Mouse (Mus musculus): ENCODE data around the gene Cox5b. TPM values are rescaled to one million over a fixed set of nuclear protein-coding genes. Genes with fewer than 3 reads are reported as not detected.

The Cox5b gene
- polyA plus RNA-seq, 1 experiment from 2014 or later = 506 TPM

- no peak overlapping the region for H3K4me2 ChIP-seq
- H3K27ac ChIP-seq = no peak overlapping the region
- H3K9me3 ChIP-seq = no peaks in the 10 kb centered on the region
- no peak for ATAC-seq (ENCODE audit: borderline replicate concordance, extremely low read depth, low FRiP score, low TSS enrichment)
- WGBS = 73% methylated on average over 4 of the region's 4 CpGs
- H3K4me3 ChIP-seq = no peak overlapping the region
- H3K36me3 ChIP-seq = no peaks in the 10 kb centered on the region
- H3K4me1 ChIP-seq = no peaks in the 10 kb centered on the region
- no peak overlapping the region for H3K9ac ChIP-seq
- H3K27me3 ChIP-seq = no peaks in the 10 kb centered on the region
These were observed 32.8 kb downstream of the Cox5b start for GRCm38 (mm10) chr1:36724057-36724431.

DNA sequence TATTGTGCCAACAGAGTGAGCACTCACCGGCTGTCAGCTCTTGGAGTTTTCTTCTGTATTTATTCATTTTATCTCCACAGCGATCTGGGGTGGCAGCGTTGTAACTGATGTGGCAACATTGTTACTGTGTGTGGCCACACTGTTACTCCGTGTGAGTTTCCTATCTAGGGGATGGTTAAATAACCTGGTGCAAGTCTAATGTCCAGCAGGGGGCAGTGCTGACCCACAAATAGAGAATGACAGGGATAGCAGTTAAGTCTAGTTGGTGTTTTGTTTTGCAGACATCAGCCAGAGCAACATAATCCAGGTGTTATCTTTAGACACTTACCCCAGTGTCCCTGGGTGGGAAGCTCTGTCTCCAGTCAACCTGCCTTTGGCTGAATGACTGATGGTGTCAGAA lies 46.1 kb downstream of the Cox5b start:
- Histone ChIP-seq H3K27me3 (no peaks in the 10 kb centered on the region; the same call in 1 of the 2 replicates), H3K27ac (no peak overlapping the region), H3K36me3 (no peaks in the 10 kb centered on the region), H3K9me3 (no peaks in the 10 kb centered on the region), H3K4me1 (no peaks in the 10 kb centered on the region), H3K4me2 (no peak overlapping the region), H3K4me3 (no peak overlapping the region), H3K9ac (no peak overlapping the region)
- no peak for ATAC-seq (ENCODE audit: borderline replicate concordance, extremely low read depth, low FRiP score, low TSS enrichment)
- 12% methylated on average over 4 of the region's 4 CpGs for WGBS

DNA sequence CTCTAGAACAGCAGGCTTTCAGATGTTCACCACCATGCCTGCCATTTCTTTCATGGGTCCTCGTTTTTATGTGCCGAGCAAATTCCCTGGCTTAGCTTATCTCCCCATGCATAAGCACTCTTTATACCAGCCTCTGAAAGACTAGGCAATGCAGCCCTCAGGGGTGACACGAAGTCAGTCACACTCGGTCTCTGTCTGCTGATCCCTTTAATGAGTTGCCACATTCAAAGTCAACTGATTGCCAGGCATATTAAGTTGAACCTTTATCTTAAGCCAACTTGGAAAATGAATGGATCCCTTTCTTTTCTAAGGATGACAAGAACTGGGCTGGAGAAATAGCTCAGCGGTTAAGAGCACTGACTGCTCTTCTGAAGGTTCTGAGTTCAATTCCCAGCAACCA lies 48.0 kb downstream of the Cox5b start:
- H3K4me1 ChIP-seq = 0 out of 2 replicates have a peak, but pooled peaks cover 2% of the 10 kb centered on the region
- no peaks in the 10 kb centered on the region for H3K36me3 ChIP-seq
- no peak overlapping the region for H3K9ac ChIP-seq
- peaks cover 5% of the 10 kb centered on the region for H3K27me3 ChIP-seq
- ATAC-seq (ENCODE audit: borderline replicate concordance, extremely low read depth, low FRiP score, low TSS enrichment) = no peak
- H3K27ac ChIP-seq = no peak overlapping the region
- no peak overlapping the region for H3K4me3 ChIP-seq
- H3K9me3 ChIP-seq = no peaks in the 10 kb centered on the region
- no peak overlapping the region for H3K4me2 ChIP-seq
- WGBS = 69% methylated on average over 5 of the region's 5 CpGs

DNA sequence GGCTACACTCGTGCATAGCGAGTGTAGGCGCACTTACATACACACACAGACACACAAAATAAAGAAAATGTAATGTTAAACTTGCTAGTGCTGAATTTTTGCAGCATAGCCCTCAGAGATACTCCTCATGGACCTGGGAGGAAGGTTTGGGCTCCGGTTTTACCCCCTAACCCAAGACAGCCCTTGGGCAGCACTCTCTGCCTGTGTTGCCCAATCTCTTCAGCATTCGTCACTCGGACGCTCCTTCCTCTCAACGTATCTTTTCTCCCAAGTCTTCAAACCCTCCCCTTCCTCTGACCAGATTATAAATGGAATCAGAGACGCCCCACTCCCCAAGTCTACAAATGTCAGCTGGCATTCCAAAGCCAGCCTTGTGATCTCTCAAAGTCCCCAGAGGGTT lies 51.8 kb downstream of the Cox5b start:
- H3K9me3 ChIP-seq = no peaks in the 10 kb centered on the region
- no peak for ATAC-seq (ENCODE audit: borderline replicate concordance, extremely low read depth, low FRiP score, low TSS enrichment)
- H3K4me1 ChIP-seq = 0 out of 2 replicates have a peak, but pooled peaks cover 6% of the 10 kb centered on the region
- no peak overlapping the region for H3K27ac ChIP-seq
- no peaks in the 10 kb centered on the region for H3K36me3 ChIP-seq
- H3K4me2 ChIP-seq = no peak overlapping the region
- no peak overlapping the region for H3K9ac ChIP-seq
- H3K27me3 ChIP-seq = peaks cover 8% of the 10 kb centered on the region
- no peak overlapping the region for H3K4me3 ChIP-seq
- 63% methylated on average over 9 of the region's 9 CpGs for WGBS

Small RNA genes lying within 50 kb of the gene (microRNA-seq; reads per million reads assigned to microRNA genes)
- gene Gm24133 = not detected

Other genes starting within 250 kb of the Cox5b start
- gene Lman2l, start 246.2 kb upstream of the Cox5b start, polyA plus RNA-seq (2015; fragmentation: Nextera tagmentation; extraction: Ambion mirVana) = 47.0 and 49.5 TPM in 2 replicates
- gene Cnnm4, start 219.8 kb upstream of the Cox5b start, polyA plus RNA-seq (2015; fragmentation: Nextera tagmentation; extraction: Ambion mirVana) = 10.8 and 12.5 TPM in 2 replicates
- gene Cnnm3, start 179.6 kb upstream of the Cox5b start, polyA plus RNA-seq (2015; fragmentation: Nextera tagmentation; extraction: Ambion mirVana) = 3.2 TPM in 2 replicates
- 12.4 and 15.9 TPM in 2 replicates for gene Ankrd23, start 154.6 kb upstream of the Cox5b start, polyA plus RNA-seq (2015; fragmentation: Nextera tagmentation; extraction: Ambion mirVana)
- gene Gm42417, start 152.0 kb upstream of the Cox5b start, polyA plus RNA-seq (2015; fragmentation: Nextera tagmentation; extraction: Ambion mirVana) = 0.25 TPM in 1 of 2 replicates, not detected in the other
- 20.3 and 26.0 TPM in 2 replicates for gene Ankrd39, start 144.0 kb upstream of the Cox5b start, polyA plus RNA-seq (2015; fragmentation: Nextera tagmentation; extraction: Ambion mirVana)
- 19.3 and 19.9 TPM in 2 replicates for gene Sema4c, start 133.1 kb upstream of the Cox5b start, polyA plus RNA-seq (2015; fragmentation: Nextera tagmentation; extraction: Ambion mirVana)
- 3.4 and 4.5 TPM in 2 replicates for gene Fam178b, start 8.3 kb upstream of the Cox5b start, polyA plus RNA-seq (2015; fragmentation: Nextera tagmentation; extraction: Ambion mirVana)
- gene 4933424G06Rik, start 18.7 kb downstream of the Cox5b start, polyA plus RNA-seq (2015; fragmentation: Nextera tagmentation; extraction: Ambion mirVana) = not detected in 2 replicates
- 97.9 and 99.8 TPM in 2 replicates for gene Actr1b, start 23.0 kb downstream of the Cox5b start, polyA plus RNA-seq (2015; fragmentation: Nextera tagmentation; extraction: Ambion mirVana)
- gene Zap70, start 70.3 kb downstream of the Cox5b start, polyA plus RNA-seq (2015; fragmentation: Nextera tagmentation; extraction: Ambion mirVana) = 0.79 and 1.5 TPM in 2 replicates

Measured in lung, embryonic 15.5 days (tissue).